Mouse (Mus musculus) C2C12 (cell line): ENCODE data around the gene Tmem39a. TPM values are rescaled to one million over a fixed set of nuclear protein-coding genes. Genes with fewer than 3 reads are reported as not detected.

Experiments used
- H3K27me3 ChIP-seq: one replicate; pipeline ENCODE4 v1.6.1; 2011; ENCODE audit not compliant: control insufficient read depth, insufficient read depth, insufficient read length
- H3K36me3 ChIP-seq: one replicate; pipeline ENCODE4 v1.6.1; 2011; ENCODE audit not compliant: control insufficient read depth, insufficient read depth
- H3K4me3 ChIP-seq: one replicate; pipeline ENCODE4 v1.5.1; 2011; ENCODE audit warnings: mild to moderate bottlenecking, control low read depth; ENCODE audit not compliant: poor library complexity, insufficient read depth, severe bottlenecking
- H3K79me2 ChIP-seq: one replicate; pipeline ENCODE4 v1.6.1; 2011; ENCODE audit not compliant: control insufficient read depth, insufficient read depth
- H3K79me3 ChIP-seq: one replicate; pipeline ENCODE4 v1.6.1; 2011; ENCODE audit warnings: low read depth, control low read depth
- H3ac ChIP-seq: one replicate; pipeline ENCODE3; 2011; ENCODE audit warnings: low read depth; ENCODE audit not compliant: control insufficient read depth, insufficient read length
- CEBPB ChIP-seq: IDR thresholded peaks from one replicate; pipeline ENCODE4 v1.6.1; 2011; ENCODE audit warnings: low read depth, mild to moderate bottlenecking, control low read depth, moderate library complexity
- CTCF ChIP-seq: IDR thresholded peaks from one replicate; pipeline ENCODE4 v1.5.1; 2011; ENCODE audit not compliant: control insufficient read depth, insufficient read depth, insufficient read length
- FOSL1 ChIP-seq: IDR thresholded peaks from one replicate; pipeline ENCODE4 v1.8.0; 2011; ENCODE audit warnings: mild to moderate bottlenecking, low read length; ENCODE audit not compliant: poor library complexity, insufficient read depth, severe bottlenecking
- MAX ChIP-seq: IDR thresholded peaks from one replicate; pipeline ENCODE4 v1.6.1; 2011; ENCODE audit warnings: mild to moderate bottlenecking, control low read depth
- MYOD1 ChIP-seq: IDR thresholded peaks from one replicate; pipeline ENCODE4 v1.6.1; 2011; ENCODE audit warnings: low read depth; ENCODE audit not compliant: control insufficient read depth, insufficient read length
- MYOG ChIP-seq: IDR thresholded peaks from one replicate; pipeline ENCODE4 v1.6.1; 2011; ENCODE audit not compliant: control insufficient read depth, insufficient read length; ENCODE audit errors: extremely low read depth
- USF1 ChIP-seq: IDR thresholded peaks from one replicate; pipeline ENCODE4 v1.6.1; 2011; ENCODE audit warnings: low read depth, mild to moderate bottlenecking, control low read depth, moderate library complexity
- polyA plus RNA-seq: library from polyadenylated mRNA; unstranded; fragments of >200 nt; fragmentation: generic; extraction: Trizol; gene quantifications from one replicate; pipeline ENCODE4 v1.2.1, GENCODE M21; 2012; ENCODE audit warnings: missing spikeins

Tmem39a gene
- polyA plus RNA-seq, 1 experiment = 56.9 TPM

DNA sequence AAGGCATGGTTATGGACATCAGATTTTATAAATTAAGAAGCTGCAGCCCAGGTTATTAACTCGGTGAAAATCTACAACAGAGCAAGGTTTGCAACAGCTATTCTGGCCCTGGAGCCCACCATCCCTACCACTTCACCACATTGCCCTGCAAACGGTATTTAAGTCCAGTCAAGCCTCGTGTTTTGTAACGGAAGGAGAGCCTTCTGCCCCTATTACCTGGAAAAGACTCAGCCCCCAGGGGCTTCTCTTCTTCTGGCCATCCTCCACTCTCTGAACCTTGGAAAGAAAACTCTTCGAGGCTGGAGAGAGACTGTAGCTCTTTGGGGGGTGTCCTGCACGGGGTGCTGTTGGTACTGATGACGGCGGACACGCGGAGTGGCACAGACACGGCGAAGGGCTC lies 50.2 kb downstream of the Tmem39a start:
- Histone ChIP-seq H3K36me3 (peaks cover 93% of the 10 kb centered on the region), H3K79me3 (no peaks in the 10 kb centered on the region), H3K27me3 (no peaks in the 10 kb centered on the region), H3K4me3 (no peak overlapping the region), H3ac (no peak overlapping the region), H3K79me2 (no peaks in the 10 kb centered on the region)
- TF ChIP-seq CEBPB (no peak), FOSL1 (no peak), USF1 (no peak), MYOD1 (no peak), CTCF (no peak), MAX (no peak), MYOG (no peak)

DNA sequence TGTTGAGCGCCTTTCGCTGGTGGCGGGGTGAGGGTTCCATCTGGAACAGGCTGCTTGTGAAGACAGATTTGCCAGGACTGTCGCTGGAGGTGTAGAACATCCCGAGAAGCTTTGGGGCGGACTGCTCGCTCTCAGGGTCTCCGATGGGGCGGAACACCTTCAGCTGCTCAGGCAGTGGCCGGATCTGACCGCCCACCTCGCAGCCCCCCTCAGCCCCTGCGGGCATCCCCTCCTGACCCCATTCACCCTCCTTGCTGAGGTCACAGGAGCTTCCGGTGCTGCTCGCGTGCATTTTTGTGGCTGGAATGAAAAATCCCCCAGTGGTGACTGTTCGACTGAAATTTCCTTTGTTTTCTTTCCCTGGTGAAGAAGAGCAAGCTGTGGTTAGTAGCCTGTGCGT lies 50.6 kb downstream of the Tmem39a start:
- Histone ChIP-seq H3ac (no peak overlapping the region), H3K4me3 (no peak overlapping the region), H3K79me3 (no peaks in the 10 kb centered on the region), H3K27me3 (no peaks in the 10 kb centered on the region), H3K79me2 (no peaks in the 10 kb centered on the region), H3K36me3 (peaks cover 93% of the 10 kb centered on the region)
- no peak for TF ChIP-seq CTCF
- no peak for TF ChIP-seq MYOG
- no peak for TF ChIP-seq MYOD1
- TF ChIP-seq CEBPB = no peak
- no peak for TF ChIP-seq USF1
- TF ChIP-seq MAX = no peak
- TF ChIP-seq FOSL1 = no peak

DNA sequence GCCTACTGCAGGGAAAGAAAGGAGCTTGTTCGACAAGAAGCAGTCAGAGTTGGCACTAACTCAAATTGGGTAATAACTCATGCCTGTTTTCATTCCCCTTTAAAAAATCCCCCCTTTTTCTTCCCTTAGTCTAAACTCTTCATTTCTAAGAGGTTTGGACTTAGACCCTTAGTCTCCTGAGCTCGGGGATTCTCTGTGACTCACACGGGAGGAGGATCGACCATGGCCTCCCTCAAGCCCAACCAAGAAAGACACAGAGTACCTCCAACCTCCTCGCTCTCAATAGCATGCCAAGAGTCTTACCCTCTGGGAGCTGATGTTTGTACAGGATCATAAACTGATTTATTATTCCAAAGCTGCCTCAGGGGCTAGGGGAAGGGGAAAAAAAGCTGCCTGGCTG lies 54.1 kb downstream of the Tmem39a start:
- TF ChIP-seq MYOD1 = no peak
- TF ChIP-seq CTCF = no peak
- no peak for TF ChIP-seq CEBPB
- no peak for TF ChIP-seq FOSL1
- no peak for TF ChIP-seq MAX
- TF ChIP-seq USF1 = no peak
- no peak for TF ChIP-seq MYOG

DNA sequence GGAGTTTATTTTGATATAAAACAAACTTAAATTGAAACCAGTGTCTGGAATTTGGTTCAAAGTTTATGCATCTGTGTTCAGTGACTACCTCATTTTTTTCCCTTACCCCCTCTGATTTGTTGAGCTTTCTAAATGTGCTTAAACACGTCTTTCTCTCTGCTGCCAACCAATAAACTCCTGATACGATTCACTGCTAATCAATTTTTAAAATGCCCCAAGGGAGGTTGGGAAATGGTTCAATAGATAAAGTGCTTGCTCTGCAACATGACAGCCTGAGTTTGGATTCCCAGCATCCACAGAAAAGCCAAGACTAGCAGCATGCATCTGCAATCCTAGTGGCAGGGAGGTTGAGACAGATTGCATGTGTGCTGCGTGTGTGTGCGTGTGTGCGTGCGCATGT lies 55.1 kb downstream of the Tmem39a start:
- Histone ChIP-seq H3K79me3 (no peaks in the 10 kb centered on the region), H3ac (no peak overlapping the region), H3K27me3 (no peaks in the 10 kb centered on the region), H3K36me3 (peaks cover 75% of the 10 kb centered on the region), H3K79me2 (no peaks in the 10 kb centered on the region), H3K4me3 (no peak overlapping the region)
- no peak for TF ChIP-seq FOSL1
- no peak for TF ChIP-seq MYOG
- TF ChIP-seq USF1 = no peak
- no peak for TF ChIP-seq CTCF
- TF ChIP-seq MAX = no peak
- TF ChIP-seq MYOD1 = no peak
- no peak for TF ChIP-seq CEBPB

More for the DNA sequence above, 54.1 kb downstream of the Tmem39a start:
- Histone ChIP-seq H3K36me3 (peaks cover 78% of the 10 kb centered on the region), H3K27me3 (no peaks in the 10 kb centered on the region), H3K79me2 (no peaks in the 10 kb centered on the region), H3ac (no peak overlapping the region), H3K4me3 (no peak overlapping the region), H3K79me3 (no peaks in the 10 kb centered on the region)

DNA sequence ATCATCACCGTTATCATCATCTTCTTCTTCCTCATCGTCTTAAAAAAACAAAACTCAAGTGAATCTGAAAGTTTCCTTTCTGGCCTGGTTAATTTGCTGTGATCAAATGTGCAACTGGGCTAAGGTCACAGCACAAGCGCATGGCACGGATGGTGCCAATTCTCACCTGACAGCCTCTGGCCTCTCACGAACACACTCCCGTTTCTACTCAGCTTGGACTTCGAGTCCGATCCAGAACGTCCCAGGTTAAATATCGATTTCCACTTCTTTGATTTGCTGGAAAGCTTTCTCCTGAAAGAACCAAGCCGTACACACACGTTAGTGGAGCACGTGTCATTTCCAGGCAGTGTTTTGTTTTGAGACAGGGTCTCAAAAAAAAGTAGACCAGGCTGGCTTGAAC lies 59.5 kb downstream of the Tmem39a start:
- Histone ChIP-seq H3K36me3 (peaks cover 64% of the 10 kb centered on the region), H3ac (no peak overlapping the region), H3K79me2 (no peaks in the 10 kb centered on the region), H3K79me3 (no peaks in the 10 kb centered on the region), H3K27me3 (no peaks in the 10 kb centered on the region), H3K4me3 (no peak overlapping the region)
- TF ChIP-seq MAX (no peak), FOSL1 (no peak), USF1 (no peak), MYOG (no peak), CEBPB (no peak), CTCF (no peak), MYOD1 (no peak)

DNA sequence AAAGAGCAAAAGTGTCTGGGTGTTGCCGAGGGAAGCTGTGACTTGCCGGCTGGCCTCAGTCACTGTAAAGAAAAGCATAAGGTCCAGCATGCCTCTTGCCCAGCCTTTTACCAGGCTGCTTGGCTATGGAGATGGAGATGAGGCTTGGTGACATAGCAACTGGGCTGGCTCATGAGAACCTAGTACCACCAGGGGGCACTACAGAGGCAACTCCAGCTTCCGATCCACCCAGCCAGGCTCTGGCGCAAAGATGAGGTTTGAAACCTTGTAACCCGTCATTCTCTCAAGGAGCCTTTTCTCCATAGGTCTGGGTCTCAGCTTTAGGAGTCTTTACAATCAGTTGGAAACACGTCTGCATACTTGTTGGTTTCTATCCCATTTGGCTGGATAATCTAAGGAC lies 60.6 kb downstream of the Tmem39a start:
- Histone ChIP-seq H3K27me3 (no peaks in the 10 kb centered on the region), H3K36me3 (peaks cover 64% of the 10 kb centered on the region), H3ac (no peak overlapping the region), H3K79me3 (no peaks in the 10 kb centered on the region), H3K79me2 (no peaks in the 10 kb centered on the region), H3K4me3 (no peak overlapping the region)
- TF ChIP-seq CTCF (peak; percentile 61), MAX (no peak)
